Mouse (Mus musculus) ES-CJ7 (cell line): ENCODE results near the gene Lsm2.
"Not testable (repeated sequence)": the region's sequence is repeated elsewhere in the genome, so short reads cannot be mapped to it uniquely, and the experiment has no call there.

ENCODE experiments used
- DNase-seq: peaks from one replicate; pipeline ENCODE4 v3.0.0; 2011; ENCODE audit warnings: low read depth, low spot score

Gene Lsm2

DNA sequence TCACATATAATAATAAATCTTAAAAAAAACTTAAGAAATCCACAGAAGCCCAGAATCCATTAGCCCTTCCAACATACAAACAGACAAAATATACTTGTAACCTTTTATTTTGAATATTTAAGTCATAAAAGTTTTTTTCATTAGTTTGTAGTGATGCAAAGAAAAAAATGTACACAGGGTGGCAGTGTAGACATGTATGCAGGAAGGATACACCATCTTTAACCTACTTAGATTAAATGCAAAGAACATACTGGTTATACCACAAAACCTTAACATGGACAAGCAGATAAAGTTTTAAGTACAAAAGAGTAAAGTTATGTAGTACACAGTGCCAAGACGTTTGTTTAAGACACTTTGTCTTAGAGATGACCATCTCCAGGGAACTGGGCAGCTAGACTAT is 25.3 kb upstream of the Lsm2 start:
- no peak for DNase-seq

DNA sequence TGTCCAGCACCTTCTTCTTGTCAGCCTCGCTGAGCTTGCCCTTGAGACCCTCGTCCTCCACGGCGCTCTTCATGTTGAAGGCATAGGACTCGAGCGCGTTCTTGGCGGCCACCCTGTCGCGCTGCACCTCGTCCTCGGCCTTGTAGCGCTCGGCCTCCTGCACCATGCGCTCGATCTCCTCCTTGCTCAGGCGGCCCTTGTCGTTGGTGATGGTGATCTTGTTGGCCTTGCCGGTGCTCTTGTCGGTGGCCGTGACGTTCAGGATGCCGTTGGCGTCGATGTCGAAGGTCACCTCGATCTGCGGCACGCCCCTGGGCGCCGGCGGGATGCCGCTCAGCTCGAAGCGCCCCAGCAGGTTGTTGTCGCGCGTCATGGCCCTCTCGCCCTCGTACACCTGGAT is 24.4 kb upstream of the Lsm2 start:
- DNase-seq, result not testable (repeated sequence)

DNA sequence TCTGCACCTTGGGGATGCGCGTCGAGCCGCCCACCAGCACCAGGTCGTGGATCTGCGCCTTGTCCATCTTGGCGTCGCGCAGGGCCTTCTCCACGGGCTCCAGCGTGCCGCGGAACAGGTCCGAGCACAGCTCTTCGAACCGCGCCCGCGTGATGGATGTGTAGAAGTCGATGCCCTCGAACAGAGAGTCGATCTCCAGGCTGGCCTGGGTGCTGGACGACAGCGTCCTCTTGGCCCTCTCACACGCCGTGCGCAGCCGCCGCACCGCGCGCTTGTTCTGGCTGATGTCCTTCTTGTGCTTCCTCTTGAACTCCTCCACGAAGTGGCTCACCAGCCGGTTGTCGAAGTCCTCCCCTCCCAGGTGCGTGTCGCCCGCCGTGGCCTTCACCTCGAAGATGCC is 23.7 kb upstream of the Lsm2 start:
- DNase-seq, result not testable (repeated sequence)

DNA sequence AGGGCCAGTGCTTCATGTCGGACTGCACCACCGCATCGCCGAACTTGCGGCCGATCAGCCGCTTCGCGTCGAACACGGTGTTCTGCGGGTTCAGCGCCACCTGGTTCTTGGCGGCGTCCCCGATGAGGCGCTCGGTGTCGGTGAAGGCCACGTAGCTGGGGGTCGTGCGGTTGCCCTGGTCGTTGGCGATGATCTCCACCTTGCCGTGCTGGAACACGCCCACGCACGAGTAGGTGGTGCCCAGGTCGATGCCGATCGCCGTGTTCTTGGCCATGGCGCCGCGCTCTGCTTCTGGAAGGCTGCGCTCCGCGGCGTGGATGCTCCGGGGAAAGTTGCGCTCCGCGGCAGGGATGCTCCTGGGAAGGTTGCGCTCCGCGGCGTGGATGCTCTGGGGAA is 22.9 kb upstream of the Lsm2 start:
- not testable (repeated sequence) for DNase-seq

DNA sequence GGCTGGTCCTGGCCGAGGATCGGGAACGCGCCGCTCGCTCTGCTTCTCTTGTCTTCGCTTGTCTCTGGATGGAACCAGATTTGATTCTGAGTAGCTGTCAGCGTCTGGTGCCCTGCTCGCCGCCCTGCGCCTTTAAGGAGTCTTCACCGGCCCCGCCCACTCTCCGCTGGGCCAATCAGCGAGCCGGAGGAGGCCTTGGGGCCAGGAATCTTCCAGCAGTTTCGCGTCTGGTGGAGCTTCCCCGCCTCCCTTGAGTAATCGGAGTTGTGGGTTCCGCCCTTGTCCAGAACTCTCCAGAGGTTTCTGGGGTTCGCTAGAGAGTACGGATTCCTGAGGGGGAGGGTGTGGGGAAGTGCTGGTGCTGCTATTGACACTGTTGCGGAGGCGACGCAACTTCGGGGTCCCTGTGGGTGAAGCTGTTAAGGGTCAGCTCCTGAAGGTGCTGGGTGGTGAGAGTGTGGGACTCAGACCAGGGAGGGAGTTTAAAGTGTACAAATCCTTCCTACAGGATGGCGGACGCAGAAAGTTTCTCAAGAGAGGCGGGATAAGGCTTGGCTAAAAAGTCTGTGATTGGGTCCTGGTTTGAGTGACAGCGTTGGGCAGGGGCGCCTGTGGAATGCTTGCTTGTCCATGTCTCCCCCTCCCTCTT is 22.4 kb upstream of the Lsm2 start, which contains the start of gene Hspa1b:
TSS of gene Hspa1b (minus strand) at position 109 of the 649 bp plus-strand sequence.
- peak; percentile 89 for DNase-seq

DNA sequence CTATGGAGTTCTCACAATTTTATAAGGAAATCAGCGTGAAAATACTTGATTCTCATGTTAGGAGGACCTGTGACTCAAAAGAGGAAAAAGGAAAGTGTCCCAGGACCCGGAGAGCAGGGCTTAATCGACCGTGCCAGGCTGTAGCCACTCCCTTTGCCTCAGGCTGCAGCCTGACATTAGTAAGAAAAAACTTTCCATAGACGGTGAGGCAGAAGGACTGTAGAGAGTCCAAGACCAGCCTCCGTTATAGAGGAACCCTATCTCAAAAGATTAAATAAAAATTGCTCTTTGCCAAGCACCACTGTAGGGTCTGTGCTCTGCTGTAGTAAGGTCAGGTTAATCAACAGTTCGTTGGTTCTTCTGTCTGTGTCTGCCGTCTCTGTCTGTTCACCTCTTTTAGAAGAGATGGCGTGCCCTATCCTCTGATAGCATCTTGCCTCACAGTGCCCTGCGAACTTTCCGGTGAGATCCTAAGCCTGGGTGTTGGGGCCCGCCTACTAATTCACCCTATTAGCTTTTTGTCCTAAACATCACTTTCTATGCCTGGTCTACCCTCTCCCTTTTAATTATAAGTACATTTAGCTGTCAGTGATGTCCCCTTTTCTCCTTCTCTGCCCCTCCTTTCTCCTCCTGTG is 21.7 kb upstream of the Lsm2 start:
- DNase-seq, result no peak

DNA sequence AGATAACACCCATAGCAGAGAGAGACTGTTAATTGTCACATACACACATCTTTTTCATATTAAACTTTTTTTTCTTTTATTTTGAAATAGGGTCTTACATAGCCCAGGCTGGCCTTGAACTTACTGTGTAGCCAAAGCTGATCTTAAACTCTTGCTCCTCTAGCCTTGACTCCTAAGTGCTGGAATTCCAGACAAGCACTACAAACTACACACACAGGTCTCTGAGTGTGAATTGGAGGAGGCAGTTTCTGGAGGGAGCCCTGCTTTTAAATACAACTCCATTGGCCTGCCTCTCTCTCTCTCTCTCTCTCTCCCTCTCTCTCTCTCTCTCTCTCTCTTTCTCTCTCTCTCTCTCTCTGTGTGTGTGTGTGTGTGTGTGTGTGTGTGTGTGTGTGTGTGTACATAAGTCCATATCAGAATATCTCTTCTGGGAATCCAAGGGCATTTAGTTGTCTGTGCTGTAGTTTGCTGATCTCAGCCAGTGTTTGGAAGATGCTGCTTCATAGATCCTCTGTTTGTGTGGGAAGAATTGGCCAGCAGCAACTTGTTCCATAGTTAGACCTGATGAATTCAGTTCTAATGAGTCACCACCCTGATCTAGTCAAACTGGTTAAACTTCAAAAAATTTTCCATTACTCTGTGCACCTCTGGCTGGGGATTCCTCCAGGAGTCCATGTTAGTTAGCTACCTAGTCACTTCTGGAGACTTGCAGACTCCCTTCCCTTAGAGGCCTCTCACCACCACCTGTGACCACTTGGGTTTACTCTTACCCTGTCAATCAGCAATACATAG is 20.8 kb upstream of the Lsm2 start:
- no peak for DNase-seq

DNA sequence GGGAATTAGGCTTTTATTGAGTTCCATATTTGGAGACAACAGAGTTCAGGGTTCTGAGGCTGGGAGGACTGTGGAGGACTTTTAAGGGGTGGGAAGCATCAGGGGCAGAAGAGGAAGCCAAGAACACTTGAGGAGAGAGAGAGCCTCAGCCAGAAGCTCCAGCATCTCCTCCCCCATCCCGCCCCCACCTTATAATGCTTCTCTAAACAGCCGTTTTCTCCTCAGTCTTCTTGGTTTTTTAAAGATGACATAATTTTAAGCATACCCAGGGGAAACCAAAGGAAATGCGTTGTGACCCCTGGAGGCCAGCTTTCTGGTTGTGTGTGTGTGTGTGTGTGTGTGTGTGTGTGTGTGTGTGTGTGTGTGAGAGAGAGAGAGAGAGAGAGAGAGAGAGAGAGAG is 19.5 kb upstream of the Lsm2 start:
- no peak for DNase-seq

DNA sequence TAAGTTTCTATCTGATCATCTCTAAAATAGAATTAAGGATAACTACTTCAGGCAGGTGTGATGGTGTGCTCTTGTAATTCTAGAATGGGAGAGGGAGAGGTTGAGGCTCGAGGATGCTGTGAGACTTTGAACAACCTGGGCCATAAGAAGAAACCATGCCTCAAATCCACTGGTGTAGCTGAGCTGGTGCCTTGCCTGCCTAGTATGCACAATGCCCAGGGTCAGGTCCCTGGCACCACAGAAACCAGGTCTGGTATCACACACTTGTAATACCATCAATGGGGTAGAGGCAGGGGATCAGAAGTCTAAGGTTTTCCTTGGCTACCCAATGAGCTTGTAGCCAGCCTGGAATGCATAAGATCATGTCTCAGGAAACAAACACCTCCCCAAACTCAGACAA is 18.8 kb upstream of the Lsm2 start:
- no peak for DNase-seq

DNA sequence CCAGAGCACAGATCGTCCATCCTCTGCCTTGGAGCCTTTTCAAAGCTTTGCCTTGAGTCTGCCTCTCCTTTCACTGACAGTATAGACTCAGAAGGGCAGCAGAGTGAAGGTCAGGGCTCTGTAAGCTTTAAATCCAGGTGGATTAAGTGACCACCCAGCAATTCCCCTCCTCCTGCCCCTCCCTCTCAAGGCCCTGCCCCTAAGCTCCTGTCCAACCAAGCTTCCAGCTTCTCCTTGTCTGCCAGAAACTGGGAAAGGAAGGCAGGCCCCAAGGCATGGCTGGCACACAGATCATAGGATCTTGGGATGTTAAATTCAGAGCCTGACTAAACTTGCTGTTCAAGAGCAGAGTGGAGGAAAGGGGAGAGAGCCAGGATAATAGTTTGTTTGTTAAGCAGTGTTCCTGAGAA is 17.0 kb upstream of the Lsm2 start:
- DNase-seq, result peak; percentile 48

DNA sequence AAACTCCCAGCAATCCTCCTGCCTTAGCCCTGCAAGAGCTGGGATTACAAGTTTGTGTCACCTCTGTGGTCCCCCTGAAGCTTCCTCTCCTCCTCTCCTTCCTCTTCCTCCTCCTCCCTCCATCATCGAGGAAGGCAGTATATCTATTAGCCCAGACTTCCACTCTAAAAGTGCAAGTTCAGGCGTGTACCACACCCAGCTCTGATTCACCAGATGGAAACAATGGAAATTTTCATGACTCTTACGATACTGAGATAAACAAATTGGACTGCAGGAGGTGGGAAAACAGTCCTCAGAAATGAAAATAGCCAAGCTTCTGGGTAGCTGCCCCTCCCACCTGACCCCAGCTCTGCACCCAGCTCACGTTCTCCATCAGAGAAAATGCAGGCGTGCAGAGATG is 16.0 kb upstream of the Lsm2 start:
- no peak for DNase-seq

DNA sequence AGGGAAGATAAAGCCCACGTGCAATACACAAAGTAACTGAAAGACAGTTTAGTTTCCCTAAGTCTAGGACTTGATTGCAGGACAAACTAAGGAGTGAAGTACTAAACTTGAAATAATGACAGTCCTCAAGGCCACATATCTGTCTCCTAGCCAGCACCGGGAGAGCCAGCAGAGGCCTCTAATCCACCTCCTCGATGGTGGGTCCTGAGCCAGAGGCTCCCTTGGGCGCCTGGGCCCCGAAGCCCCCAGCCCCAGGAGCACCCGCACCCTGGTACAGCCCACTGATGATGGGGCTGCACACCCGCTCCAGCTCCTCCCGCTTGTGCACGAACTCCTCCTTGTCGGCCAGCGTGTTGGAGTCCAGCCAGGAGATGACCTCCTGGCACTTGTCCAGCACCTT is 11.8 kb upstream of the Lsm2 start, which contains the start of gene Gm20481:
TSS of gene Gm20481 (plus strand) at position 91 of the 400 bp plus-strand sequence.
- DNase-seq, result not testable (repeated sequence)

DNA sequence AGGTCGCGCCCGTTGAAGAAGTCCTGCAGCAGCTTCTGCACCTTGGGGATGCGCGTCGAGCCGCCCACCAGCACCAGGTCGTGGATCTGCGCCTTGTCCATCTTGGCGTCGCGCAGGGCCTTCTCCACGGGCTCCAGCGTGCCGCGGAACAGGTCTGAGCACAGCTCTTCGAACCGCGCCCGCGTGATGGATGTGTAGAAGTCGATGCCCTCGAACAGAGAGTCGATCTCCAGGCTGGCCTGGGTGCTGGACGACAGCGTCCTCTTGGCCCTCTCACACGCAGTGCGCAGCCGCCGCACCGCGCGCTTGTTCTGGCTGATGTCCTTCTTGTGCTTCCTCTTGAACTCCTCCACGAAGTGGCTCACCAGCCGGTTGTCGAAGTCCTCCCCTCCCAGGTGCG is 10.8 kb upstream of the Lsm2 start:
- not testable (repeated sequence) for DNase-seq

DNA sequence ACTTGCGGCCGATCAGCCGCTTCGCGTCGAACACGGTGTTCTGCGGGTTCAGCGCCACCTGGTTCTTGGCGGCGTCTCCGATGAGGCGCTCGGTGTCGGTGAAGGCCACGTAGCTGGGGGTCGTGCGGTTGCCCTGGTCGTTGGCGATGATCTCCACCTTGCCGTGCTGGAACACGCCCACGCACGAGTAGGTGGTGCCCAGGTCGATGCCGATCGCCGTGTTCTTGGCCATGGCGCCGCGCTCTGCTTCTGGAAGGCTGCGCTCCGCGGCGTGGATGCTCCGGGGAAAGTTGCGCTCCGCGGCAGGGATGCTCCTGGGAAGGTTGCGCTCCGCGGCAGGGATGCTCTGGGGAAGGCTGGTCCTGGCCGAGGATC is 10.0 kb upstream of the Lsm2 start:
- not testable (repeated sequence) for DNase-seq

DNA sequence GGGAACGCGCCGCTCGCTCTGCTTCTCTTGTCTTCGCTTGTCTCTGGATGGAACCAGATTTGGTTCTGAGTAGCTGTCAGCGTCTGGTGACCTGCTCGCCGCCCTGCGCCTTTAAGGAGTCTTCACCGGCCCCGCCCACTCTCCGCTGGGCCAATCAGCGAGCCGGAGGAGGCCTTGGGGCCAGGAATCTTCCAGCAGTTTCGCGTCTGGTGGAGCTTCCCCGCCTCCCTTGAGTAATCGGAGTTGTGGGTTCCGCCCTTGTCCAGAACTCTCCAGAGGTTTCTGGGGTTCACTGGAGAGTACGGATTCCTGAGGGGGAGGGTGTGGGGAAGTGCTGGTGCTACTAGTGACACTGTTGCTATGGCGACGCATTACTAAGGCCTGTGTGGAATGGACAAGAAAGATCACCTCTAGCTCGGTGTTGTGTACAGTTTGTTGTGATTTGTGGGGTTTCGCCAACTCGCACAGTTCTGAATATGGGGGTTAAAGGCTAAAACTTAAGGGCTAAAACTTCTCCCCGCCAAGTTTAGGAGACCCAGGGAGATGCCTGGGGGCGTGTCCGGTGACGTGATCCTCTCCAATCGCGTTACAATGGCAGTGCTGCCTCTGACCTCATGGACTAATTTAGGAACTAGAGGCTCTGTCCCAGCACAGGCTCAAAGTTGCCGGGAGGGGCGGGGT is 9.5 kb upstream of the Lsm2 start, which contains the start of the genes Hspa1a and Hspa1l:
TSS of gene Hspa1a (minus strand) at position 88 of the 681 bp plus-strand sequence.
TSS of gene Hspa1l (plus strand) at position 635 of the 681 bp plus-strand sequence.
- DNase-seq, result peak; percentile 84

DNA sequence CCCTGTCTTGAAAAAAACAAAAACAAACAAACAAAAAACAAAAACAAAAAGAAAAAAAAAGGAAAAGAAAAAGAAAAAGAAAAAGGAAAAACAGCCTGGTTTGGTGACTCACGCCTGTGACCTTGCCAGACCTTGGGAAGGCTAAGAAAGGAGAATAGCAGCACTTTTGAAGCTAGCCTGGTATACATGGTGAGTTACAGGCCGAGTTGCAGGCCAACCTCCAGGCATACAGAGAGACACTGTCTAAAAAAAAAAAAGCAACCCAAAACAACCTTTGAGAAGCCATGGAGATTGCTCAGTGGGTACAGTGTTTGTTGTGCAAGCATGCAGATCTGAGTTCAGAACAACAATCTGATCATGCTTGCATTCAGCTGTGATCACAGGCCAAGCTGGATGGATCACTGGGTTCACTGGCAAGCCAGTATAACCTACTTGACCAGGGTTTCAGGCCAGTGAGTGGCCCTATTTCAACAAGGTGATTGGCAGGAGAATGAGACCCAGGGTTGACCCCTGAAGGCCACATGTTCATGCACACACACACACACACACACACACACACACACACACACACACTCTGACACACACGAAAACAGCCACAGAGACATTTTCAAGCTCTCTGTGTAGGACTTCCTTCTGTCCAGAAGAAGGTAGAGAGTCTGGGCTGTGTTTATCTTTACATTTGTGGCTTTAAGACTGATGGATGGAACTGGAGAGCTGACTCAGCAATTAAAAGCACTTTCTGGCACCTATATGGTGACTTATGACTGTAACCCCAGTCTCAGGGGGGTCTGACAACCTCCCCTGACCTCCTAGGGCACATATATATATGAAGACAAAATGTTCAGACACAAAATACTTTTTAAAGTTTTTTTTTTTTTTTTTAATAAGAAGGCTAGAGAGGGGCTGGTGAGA is 5.8 kb upstream of the Lsm2 start:
- DNase-seq, result no peak

DNA sequence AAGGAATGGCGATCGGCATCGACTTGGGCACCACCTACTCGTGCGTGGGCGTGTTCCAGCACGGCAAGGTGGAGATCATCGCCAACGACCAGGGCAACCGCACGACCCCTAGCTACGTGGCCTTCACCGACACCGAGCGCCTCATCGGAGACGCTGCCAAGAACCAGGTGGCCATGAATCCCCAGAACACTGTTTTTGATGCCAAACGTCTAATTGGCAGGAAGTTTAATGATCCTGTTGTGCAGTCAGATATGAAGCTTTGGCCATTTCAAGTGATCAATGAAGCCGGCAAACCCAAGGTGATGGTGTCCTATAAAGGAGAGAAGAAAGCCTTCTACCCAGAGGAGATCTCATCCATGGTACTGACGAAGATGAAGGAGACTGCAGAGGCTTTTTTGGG is 4.7 kb upstream of the Lsm2 start:
- DNase-seq, result no peak

DNA sequence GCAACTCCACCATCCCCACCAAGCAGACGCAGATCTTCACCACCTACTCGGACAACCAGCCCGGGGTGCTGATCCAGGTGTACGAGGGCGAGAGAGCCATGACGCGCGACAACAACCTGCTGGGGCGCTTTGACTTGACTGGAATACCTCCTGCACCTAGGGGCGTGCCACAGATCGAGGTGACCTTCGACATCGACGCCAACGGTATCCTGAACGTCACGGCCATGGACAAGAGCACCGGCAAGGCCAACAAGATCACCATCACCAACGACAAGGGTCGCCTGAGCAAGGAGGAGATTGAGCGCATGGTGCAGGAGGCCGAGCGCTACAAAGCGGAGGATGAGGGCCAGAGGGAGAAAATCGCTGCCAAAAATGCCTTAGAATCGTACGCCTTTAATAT is 3.4 kb upstream of the Lsm2 start:
- DNase-seq, result no peak

DNA sequence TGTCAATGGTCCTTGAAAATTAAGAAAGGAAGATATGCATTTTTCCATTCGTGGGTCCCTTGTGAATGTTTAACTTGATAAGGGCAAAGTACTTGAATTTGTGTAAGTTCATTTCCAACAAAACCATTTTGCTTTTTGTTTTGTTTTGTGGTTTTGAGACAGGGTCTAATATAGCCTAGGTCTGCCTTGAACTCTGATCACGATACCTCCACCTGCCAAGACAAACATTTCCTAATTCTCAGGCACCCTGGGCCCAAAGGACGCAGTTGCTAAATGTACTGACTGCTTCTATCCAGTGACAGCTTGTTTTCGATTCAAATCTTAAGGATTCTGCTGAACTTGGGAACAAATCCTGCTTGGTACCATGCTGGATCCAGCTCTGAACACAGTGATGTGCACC is 2.0 kb upstream of the Lsm2 start:
- no peak for DNase-seq

DNA sequence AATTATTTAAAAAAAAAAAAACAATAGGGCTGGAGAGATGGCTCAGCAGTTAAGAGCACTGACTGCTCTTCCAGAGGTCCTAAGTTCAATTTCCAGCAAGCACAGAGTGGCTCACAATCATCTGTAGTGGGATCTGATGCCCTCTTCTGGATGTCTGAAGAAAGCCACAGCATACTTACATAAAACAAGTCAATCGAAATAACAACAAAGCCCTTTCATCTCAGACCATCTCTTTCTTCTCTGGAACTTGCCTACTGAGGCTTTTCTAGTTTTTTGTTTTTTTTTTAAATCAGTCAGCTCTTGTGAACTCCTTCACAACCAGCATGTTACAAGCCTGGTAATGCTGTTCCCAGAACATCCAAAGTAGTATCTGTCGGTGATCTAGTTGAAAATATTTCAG is 1.0 kb upstream of the Lsm2 start:
- peak; percentile 84 for DNase-seq

DNA sequence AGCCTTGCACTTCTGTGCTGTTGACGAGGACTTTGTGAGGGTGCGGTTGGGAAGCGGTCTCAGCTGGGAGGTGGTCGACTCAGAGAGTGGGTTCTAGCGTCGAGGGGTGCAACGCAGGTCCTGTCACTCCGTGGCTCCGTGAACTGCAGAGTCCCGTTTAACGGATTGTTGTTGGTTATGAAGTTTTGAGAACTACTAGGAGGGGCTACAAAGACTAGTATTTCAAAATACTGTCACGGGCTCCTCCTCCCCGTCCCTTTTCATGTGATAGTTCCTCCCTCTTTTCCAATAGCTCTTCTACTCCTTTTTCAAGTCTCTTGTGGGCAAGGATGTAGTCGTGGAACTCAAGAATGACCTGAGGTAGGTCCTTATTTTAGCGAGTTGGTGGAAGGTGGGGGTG is 666 bp downstream of the Lsm2 start:
- no peak for DNase-seq
